Mouse (Mus musculus) forebrain, embryonic 16.5 days (tissue): ENCODE results near the gene Ptpn14. TPM values are rescaled to one million over a fixed set of nuclear protein-coding genes. Genes with fewer than 3 reads are reported as not detected.
A peak's percentile ranks its signal among the peaks of the same experiment; 100 is the strongest.
"Not testable (repeated sequence)": the region's sequence is repeated elsewhere in the genome, so short reads cannot be mapped to it uniquely, and the experiment has no call there.

Source experiments
- ATAC-seq: fragments of 200-750 bp; cut with Nextera tagmentation; 2 replicates; pipeline ENCODE4 v1.8.0; 2017; ENCODE audit warnings: mild to moderate bottlenecking, moderate library complexity
- H3K27ac ChIP-seq: fragments of 300-500 bp; sonication (generic); 2 replicates; pipeline ENCODE4 v1.5.1; 2014; ENCODE audit warnings: low read length, control low read depth
- H3K27me3 ChIP-seq: fragments of 300-500 bp; sonication (generic); replicated peaks from 2 replicates; pipeline ENCODE4 v1.6.1; 2014; ENCODE audit warnings: low read length; ENCODE audit not compliant: control insufficient read depth, insufficient read depth
- H3K36me3 ChIP-seq: fragments of 300-500 bp; sonication (generic); 2 replicates; pipeline ENCODE4 v1.6.1; 2014; ENCODE audit not compliant: control insufficient read depth, insufficient read depth
- H3K4me1 ChIP-seq: fragments of 300-500 bp; sonication (generic); replicated peaks from 2 replicates; pipeline ENCODE4 v1.6.1; 2014; ENCODE audit warnings: low read length; ENCODE audit not compliant: control insufficient read depth, insufficient read depth
- H3K4me2 ChIP-seq: fragments of 300-500 bp; sonication (generic); 2 replicates; pipeline ENCODE4 v1.6.1; 2014; ENCODE audit warnings: mild to moderate bottlenecking, low read length, control low read depth
- H3K4me3 ChIP-seq: fragments of 300-500 bp; sonication (generic); replicated peaks from 2 replicates; pipeline ENCODE4 v1.5.1; 2014; ENCODE audit warnings: mild to moderate bottlenecking, low read length, control low read depth
- H3K9ac ChIP-seq: fragments of 300-500 bp; sonication (generic); replicated peaks from 2 replicates; pipeline ENCODE4 v1.6.1; 2014; ENCODE audit warnings: low read depth, low read length, control low read depth
- H3K9me3 ChIP-seq: fragments of 300-500 bp; sonication (generic); 2 replicates; pipeline ENCODE4 v1.6.1; 2016; ENCODE audit warnings: low read length; ENCODE audit not compliant: control insufficient read depth
- WGBS: fragments of 180-500 bp; shearing (Covaris S2); extraction: QIAGEN DNeasy Blood & Tissue Kit; methylation state at CpG from one replicate; pipeline ENCODE4 v1.1.7; 2014; 5-methylcytosine and 5-hydroxymethylcytosine counted together
- polyA plus RNA-seq: library from polyadenylated mRNA; unstranded; fragments of >200 nt; fragmentation: Nextera tagmentation; extraction: Ambion mirVana; gene quantifications from 2 replicates; pipeline ENCODE4 v1.2.1, GENCODE M21; 2015

The Ptpn14 gene
- 0.85 and 1.1 TPM in 2 replicates for polyA plus RNA-seq

- peak; percentile 89 for ATAC-seq
- Histone ChIP-seq H3K27ac (0 out of 2 replicates have a peak within 1 kb of the TSS, but pooled peaks have one; percentile 28), H3K4me2 (peak within 1 kb of the TSS; percentile 93), H3K36me3 (no peaks in the 10 kb centered on the region), H3K4me1 (peaks cover 16% of the 10 kb centered on the region), H3K9ac (peak within 1 kb of the TSS; percentile 54), H3K9me3 (0 out of 2 replicates have a peak, but pooled peaks cover 2% of the 10 kb centered on the region), H3K27me3 (peaks cover 48% of the 10 kb centered on the region), H3K4me3 (peak within 1 kb of the TSS; percentile 57)
- under 1% methylated on average over 75 of the region's 98 CpGs for WGBS
These were observed at the start of gene Ptpn14 for GRCm38 (mm10) chr1:189727884-189728783. Ptpn14 (plus strand) TSS chr1:189728268.

DNA sequence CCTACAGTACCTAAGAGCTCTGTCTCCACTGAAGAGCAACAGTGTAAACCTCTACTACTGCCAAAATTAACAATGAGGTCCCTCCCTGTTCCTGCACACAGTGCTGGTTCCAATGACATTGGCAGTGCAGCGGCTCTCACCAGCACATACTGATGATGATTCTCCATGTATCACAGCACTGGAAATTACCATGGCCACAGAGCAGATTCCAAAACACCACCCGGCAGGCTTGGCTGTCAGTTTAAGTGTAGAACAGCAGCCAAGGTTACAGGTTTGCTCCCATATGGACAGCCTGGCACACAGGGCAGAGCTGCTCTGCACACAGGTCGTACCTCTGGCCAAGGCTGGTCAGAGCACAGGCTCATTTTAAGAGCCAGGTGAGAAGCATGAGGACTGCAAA is 48.5 kb upstream of the Ptpn14 start:
- no peak overlapping the region for H3K27ac ChIP-seq
- no peak overlapping the region for H3K4me3 ChIP-seq
- no peaks in the 10 kb centered on the region for H3K27me3 ChIP-seq
- WGBS = 89% methylated on average over 3 of the region's 3 CpGs
- ATAC-seq = no peak
- no peaks in the 10 kb centered on the region for H3K4me1 ChIP-seq
- H3K9me3 ChIP-seq = no peaks in the 10 kb centered on the region
- H3K36me3 ChIP-seq = peaks cover 8% of the 10 kb centered on the region
- H3K9ac ChIP-seq = no peak overlapping the region
- no peak overlapping the region for H3K4me2 ChIP-seq

- no peak overlapping the region for H3K4me3 ChIP-seq
- H3K4me1 ChIP-seq = peaks cover 21% of the 10 kb centered on the region
- no peaks in the 10 kb centered on the region for H3K27me3 ChIP-seq
- 95% methylated on average over 9 of the region's 9 CpGs for WGBS
- peaks cover 8% of the 10 kb centered on the region for H3K36me3 ChIP-seq
- no peaks in the 10 kb centered on the region for H3K9me3 ChIP-seq
- no peak overlapping the region for H3K4me2 ChIP-seq
- no peak for ATAC-seq
- no peak overlapping the region for H3K9ac ChIP-seq
- no peak overlapping the region for H3K27ac ChIP-seq
These were observed 43.2 kb upstream of the Ptpn14 start for GRCm38 (mm10) chr1:189684786-189685415.

GRCm38 (mm10) chr1:189686025-189686424 is 42.0 kb upstream of the Ptpn14 start:
- H3K27ac ChIP-seq = no peak overlapping the region
- H3K36me3 ChIP-seq = peaks cover 5% of the 10 kb centered on the region; the same call in 1 of the 2 replicates
- peaks cover 21% of the 10 kb centered on the region for H3K4me1 ChIP-seq
- 87% methylated on average over 6 of the region's 6 CpGs for WGBS
- no peak overlapping the region; the same call in 1 of the 2 replicates for H3K4me2 ChIP-seq
- no peaks in the 10 kb centered on the region for H3K27me3 ChIP-seq
- H3K4me3 ChIP-seq = no peak overlapping the region
- ATAC-seq = no peak
- no peak overlapping the region for H3K9ac ChIP-seq
- no peaks in the 10 kb centered on the region for H3K9me3 ChIP-seq

GRCm38 (mm10) chr1:189687654-189688387 is 40.2 kb upstream of the Ptpn14 start, which contains the start of gene Cenpf:
Cenpf (minus strand) TSS chr1:189688086.
- H3K36me3 ChIP-seq = peaks cover 3% of the 10 kb centered on the region; the same call in 1 of the 2 replicates
- ATAC-seq = peak; percentile 100
- peak within 1 kb of the TSS; percentile 69 for H3K4me3 ChIP-seq
- peaks cover 21% of the 10 kb centered on the region for H3K4me1 ChIP-seq
- H3K9ac ChIP-seq = peak within 1 kb of the TSS; percentile 56
- H3K9me3 ChIP-seq = no peaks in the 10 kb centered on the region
- WGBS = under 1% methylated on average over 55 of the region's 55 CpGs
- no peaks in the 10 kb centered on the region for H3K27me3 ChIP-seq
- no peak within 1 kb of the TSS for H3K27ac ChIP-seq
- peak within 1 kb of the TSS; percentile 93 for H3K4me2 ChIP-seq

- Histone ChIP-seq H3K9me3 (no peaks in the 10 kb centered on the region), H3K4me1 (peaks cover 21% of the 10 kb centered on the region), H3K27ac (no peak overlapping the region), H3K36me3 (peaks cover 3% of the 10 kb centered on the region; the same call in 1 of the 2 replicates), H3K4me2 (peak overlapping the region; percentile 63), H3K27me3 (no peaks in the 10 kb centered on the region), H3K9ac (no peak overlapping the region), H3K4me3 (peak overlapping the region; percentile 69)
- 0% methylated on average over 14 of the region's 15 CpGs for WGBS
- no peak for ATAC-seq
These were observed 39.7 kb upstream of the Ptpn14 start for GRCm38 (mm10) chr1:189688388-189688750.

DNA sequence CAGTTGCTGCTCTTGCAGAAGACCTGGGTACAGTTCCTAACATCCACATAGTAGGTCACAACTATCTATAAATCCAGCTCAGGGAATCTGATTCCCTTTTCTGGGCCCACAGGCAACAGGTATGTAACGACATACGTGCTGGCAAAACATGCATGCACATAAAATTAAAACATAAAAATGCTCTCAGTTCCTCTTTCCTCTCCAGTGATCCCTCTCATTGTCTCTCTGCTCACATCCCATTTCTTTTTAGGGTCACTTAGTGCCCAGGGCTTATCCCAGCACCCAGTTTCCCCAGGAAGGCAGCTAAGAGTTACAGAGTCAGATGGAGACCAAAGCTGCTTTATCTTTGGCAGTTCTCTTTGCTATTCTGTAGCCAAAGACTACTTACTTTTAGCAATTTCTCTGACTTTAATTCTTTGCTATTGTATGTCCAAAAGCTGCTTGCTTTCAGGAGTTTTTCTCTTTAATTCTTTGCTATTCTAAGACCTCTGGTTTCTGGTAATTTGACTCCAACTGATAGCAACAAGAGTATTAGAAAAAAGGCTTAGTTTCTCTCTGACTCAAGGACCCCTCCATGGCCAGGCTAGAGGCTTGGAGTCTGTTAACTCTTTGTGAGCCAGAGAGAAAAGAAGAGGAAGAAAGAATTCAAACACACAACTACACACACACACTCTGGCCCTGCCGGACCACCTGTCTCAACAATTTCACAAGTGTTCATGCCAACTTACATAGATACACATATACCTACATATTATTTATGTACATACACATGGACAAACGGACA is 38.8 kb upstream of the Ptpn14 start:
- Histone ChIP-seq H3K9ac (no peak overlapping the region), H3K4me3 (peak overlapping the region; percentile 69), H3K27me3 (no peaks in the 10 kb centered on the region), H3K4me2 (peak overlapping the region; percentile 63), H3K4me1 (peaks cover 21% of the 10 kb centered on the region), H3K36me3 (peaks cover 3% of the 10 kb centered on the region; the same call in 1 of the 2 replicates), H3K9me3 (no peaks in the 10 kb centered on the region), H3K27ac (no peak overlapping the region)
- 19% methylated on average over 4 of the region's 4 CpGs for WGBS
- no peak for ATAC-seq

GRCm38 (mm10) chr1:189692442-189692841 is 35.6 kb upstream of the Ptpn14 start:
- not testable (repeated sequence) for H3K27me3 ChIP-seq, H3K9me3 ChIP-seq, H3K4me3 ChIP-seq, H3K36me3 ChIP-seq, H3K4me2 ChIP-seq, H3K27ac ChIP-seq, H3K9ac ChIP-seq, ATAC-seq
- peaks cover 12% of the 10 kb centered on the region for H3K4me1 ChIP-seq
- 42% methylated on average over 3 of the region's 3 CpGs for whole genome bisulfite sequencing
